Mouse (Mus musculus) spleen, postnatal 14 days (tissue): Measurements from ENCODE around the gene Mrpl22.
"Not testable (repeated sequence)": the region's sequence is repeated elsewhere in the genome, so short reads cannot be mapped to it uniquely, and the experiment has no call there.

Experiments used
- DNase-seq, 2 experiments: peaks; one replicate each; pipeline ENCODE4 v3.0.0; 2021 to 2022; ENCODE audit warnings: low spot score in 2 of 2

The Mrpl22 gene

GRCm38 (mm10) chr11:58226425-58226824 is 55.0 kb downstream of the Mrpl22 start:
- no peak for DNase-seq

GRCm38 (mm10) chr11:58228021-58228420 is 56.6 kb downstream of the Mrpl22 start:
- not testable (repeated sequence) for DNase-seq
